25 mouse cellular contexts compared by ENCODE assay signal in genomic region chr5:144269926-144270325, GRCm38 (mm10).
"Had no signal": no experiment of that assay in that cellular context is flagged by ENCODE, and none has a peak within 500 bp of the region (broad histone marks: within the 10 kb centered on the region; RNA-seq: fewer than 3 reads in every experiment).

No protein-coding gene starts in this region.

- H3K9me3 ChIP-seq: heart, embryonic 13.5 days; heart, embryonic 15.5 days; hindbrain, embryonic 10.5 days; hindbrain, embryonic 12.5 days; limb, embryonic 10.5 days; limb, embryonic 12.5 days; liver, embryonic 13.5 days had no signal

- ATAC-seq: hindbrain, embryonic 16.5 days; inflammation-experienced regulatory T-cells, adult 6 months; intestine, postnatal 0 days had no signal

- H3K27ac ChIP-seq: gastrocnemius, adult 2 months; heart, adult 2 months; heart, embryonic 13.5 days; heart, embryonic 15.5 days; hindbrain, embryonic 10.5 days; hindbrain, embryonic 12.5 days; hindbrain, embryonic 14.5 days; kidney, postnatal 0 days; left cerebral cortex, adult 2 months; limb, embryonic 10.5 days; limb, embryonic 12.5 days; liver, embryonic 13.5 days had no signal

- H3K27me3 ChIP-seq: heart, embryonic 13.5 days; heart, embryonic 15.5 days; hindbrain, embryonic 12.5 days; limb, embryonic 12.5 days; liver, embryonic 13.5 days had no signal

- H3K4me1 ChIP-seq: hindbrain, embryonic 12.5 days; limb, embryonic 12.5 days had no signal

- H3K4me3 ChIP-seq: gastrocnemius, adult 2 months; heart, adult 2 months; heart, embryonic 13.5 days; heart, embryonic 15.5 days; hindbrain, embryonic 10.5 days; hindbrain, embryonic 12.5 days; left cerebral cortex, adult 2 months; limb, embryonic 10.5 days; limb, embryonic 12.5 days; liver, embryonic 13.5 days had no signal

- H3K4me2 ChIP-seq: heart, embryonic 11.5 days; heart, embryonic 13.5 days; heart, embryonic 15.5 days; hindbrain, embryonic 12.5 days; hindbrain, embryonic 14.5 days; limb, embryonic 12.5 days; liver, embryonic 11.5 days; liver, embryonic 13.5 days had no signal

- H3K9ac ChIP-seq: heart, embryonic 13.5 days; heart, embryonic 15.5 days; hindbrain, embryonic 12.5 days; hindbrain, embryonic 14.5 days; limb, embryonic 12.5 days; liver, embryonic 13.5 days had no signal

- DNase-seq: gastrocnemius, adult 2 months; gastrocnemius, postnatal 10 days; gastrocnemius, postnatal 25 days; heart, adult 2 months; heart, postnatal 4 days; kidney, adult 18-20 months; kidney, adult 8-10 months; kidney, postnatal 14 days; kidney, postnatal 36 days; liver; liver, embryonic 13.5 days had no signal
